In genomic region chr8:71282621-71283020, GRCm38 (mm10) we compare ENCODE assay signal across 10 mouse cellular contexts. TPM values are rescaled to one million over a fixed set of nuclear protein-coding genes. Genes with fewer than 3 reads are reported as not detected.
DNase-seq lines count a peak whose midpoint lies in the region; ATAC-seq and TF ChIP-seq lines count a peak whose summit lies in the region.
"Had no signal": no experiment of that assay in that cellular context is flagged by ENCODE, and none has a peak within 500 bp of the region (broad histone marks: within the 10 kb centered on the region; RNA-seq: fewer than 3 reads in every experiment).

No protein-coding gene starts in this region.

- peak overlapping the region; percentile 86 for H3K27ac ChIP-seq in heart, embryonic 16.5 days (ENCODE audit: low read length)
- H3K27ac ChIP-seq in lung, postnatal 0 days (ENCODE audit: low read length) = no peak overlapping the region
- no peak overlapping the region for H3K27ac ChIP-seq in midbrain, embryonic 16.5 days (ENCODE audit: low read length)
- H3K27ac ChIP-seq: forebrain, embryonic 13.5 days had no signal

- no peak overlapping the region for H3K4me3 ChIP-seq in heart, embryonic 16.5 days (ENCODE audit: low read length)
- H3K4me3 ChIP-seq in lung, postnatal 0 days (ENCODE audit: low read depth, low read length) = no peak overlapping the region
- no peak overlapping the region for H3K4me3 ChIP-seq in midbrain, embryonic 16.5 days (ENCODE audit: low read depth, low read length)
- H3K4me3 ChIP-seq: forebrain, embryonic 13.5 days had no signal

- H3K9ac ChIP-seq in heart, embryonic 16.5 days (ENCODE audit: low read length) = peak overlapping the region; percentile 49; the same call in 1 of the 2 replicates
- H3K9ac ChIP-seq in lung, postnatal 0 days (replicated peaks; ENCODE audit: low read depth) = no peak overlapping the region
- no peak overlapping the region for H3K9ac ChIP-seq in midbrain, embryonic 16.5 days (ENCODE audit: low read depth, low read length)
- H3K9ac ChIP-seq: forebrain, embryonic 13.5 days had no signal

- no peaks in the 10 kb centered on the region for H3K9me3 ChIP-seq in heart, embryonic 16.5 days (replicated peaks; ENCODE audit: control insufficient read depth, low read length)
- no peaks in the 10 kb centered on the region for H3K9me3 ChIP-seq in lung, postnatal 0 days (ENCODE audit: low read length)
- H3K9me3 ChIP-seq in midbrain, embryonic 16.5 days (replicated peaks; ENCODE audit: control insufficient read depth, low read length, poor library complexity, severe bottlenecking) = no peaks in the 10 kb centered on the region
- H3K9me3 ChIP-seq: forebrain, embryonic 13.5 days had no signal

- H3K27me3 ChIP-seq in heart, embryonic 16.5 days (ENCODE audit: control insufficient read depth, insufficient read depth, low read length) = no peaks in the 10 kb centered on the region
- no peaks in the 10 kb centered on the region for H3K27me3 ChIP-seq in lung, postnatal 0 days (replicated peaks; ENCODE audit: insufficient read depth, low read length)
- H3K27me3 ChIP-seq in midbrain, embryonic 16.5 days (ENCODE audit: control insufficient read depth, insufficient read depth, low read depth, low read length) = no peaks in the 10 kb centered on the region
- H3K27me3 ChIP-seq: forebrain, embryonic 13.5 days had no signal

- no peak for TF ChIP-seq CTCF in lung, postnatal 0 days (IDR thresholded peaks at IDR 0.05)

- peaks cover 35% of the 10 kb centered on the region for H3K4me1 ChIP-seq in heart, embryonic 16.5 days (ENCODE audit: control insufficient read depth, insufficient read depth, low read length)
- no peaks in the 10 kb centered on the region for H3K4me1 ChIP-seq in lung, postnatal 0 days (ENCODE audit: insufficient read depth, low read depth, low read length)
- H3K4me1 ChIP-seq in midbrain, embryonic 16.5 days (ENCODE audit: control insufficient read depth, insufficient read depth, low read length) = no peaks in the 10 kb centered on the region
- H3K4me1 ChIP-seq: forebrain, embryonic 13.5 days had no signal

- peak; percentile 91 for DNase-seq in Muller cell, postnatal 12 days (ENCODE audit: inconsistent ontology term)
- peak; percentile 34 for DNase-seq in brain, adult 2 months (ENCODE audit: low read depth, low spot score)
- DNase-seq in lung, postnatal 0 days (ENCODE audit: low spot score) = peak; percentile 24
- DNase-seq in embryo, embryonic 10.5 days (ENCODE audit: low spot score) = no peak
- DNase-seq: cerebellum, postnatal 36 days had no signal

- peak overlapping the region; percentile 31; the same call in 1 of the 2 replicates for H3K4me2 ChIP-seq in heart, embryonic 16.5 days (ENCODE audit: low read depth, low read length)
- H3K4me2 ChIP-seq in lung, postnatal 0 days (replicated peaks; ENCODE audit: low read depth, low read length) = no peak overlapping the region
- no peak overlapping the region for H3K4me2 ChIP-seq in midbrain, embryonic 16.5 days (ENCODE audit: low read length)
- H3K4me2 ChIP-seq: forebrain, embryonic 13.5 days had no signal

- H3K36me3 ChIP-seq in heart, embryonic 16.5 days (ENCODE audit: control insufficient read depth, insufficient read depth) = no peaks in the 10 kb centered on the region
- no peaks in the 10 kb centered on the region for H3K36me3 ChIP-seq in lung, postnatal 0 days (ENCODE audit: insufficient read depth, low read length)
- no peaks in the 10 kb centered on the region for H3K36me3 ChIP-seq in midbrain, embryonic 16.5 days (ENCODE audit: control insufficient read depth, insufficient read depth, low read length)

- peak; percentile 79 for ATAC-seq in heart, embryonic 16.5 days (replicated peaks; ENCODE audit: extremely low read depth, insufficient read depth, low FRiP score)
- peak; percentile 82 for ATAC-seq in lung, postnatal 0 days
- no peak for ATAC-seq in monocyte, adult 5-6 weeks (replicated peaks; ENCODE audit: insufficient number of reproducible peaks, low FRiP score, low TSS enrichment, poor library complexity, severe bottlenecking)
- no peak for ATAC-seq in midbrain, embryonic 16.5 days
- ATAC-seq: forebrain, embryonic 13.5 days; inflammation-experienced regulatory T-cells, adult 6 months had no signal

- TF ChIP-seq EP300 in lung, postnatal 0 days (IDR thresholded peaks at IDR 0.05) = no peak

- WGBS in heart, embryonic 16.5 days = 34% methylated on average over 5 of the region's 5 CpGs
- 47% methylated on average over 5 of the region's 5 CpGs for WGBS in lung, postnatal 0 days
- WGBS in midbrain, embryonic 16.5 days = 75% methylated on average over 5 of the region's 5 CpGs

RNA-seq across cellular contexts. Expression of gene Haus8, which starts 9.9 kb away (rescaled TPM):
- 125 and 130 TPM in 2 replicates for polyA plus RNA-seq in heart, embryonic 16.5 days (2015; fragmentation: Nextera tagmentation; extraction: Ambion mirVana)
- 13.5 and 18.9 TPM in 2 replicates for polyA plus RNA-seq in lung, postnatal 0 days (2015; fragmentation: Nextera tagmentation; extraction: Ambion mirVana)
- total RNA-seq in monocyte, adult 5-6 weeks (2017) = 45.5 to 77.0 TPM (median 73.5 TPM) in 3 replicates
- 65.7 and 67.9 TPM in 2 replicates for polyA plus RNA-seq in midbrain, embryonic 16.5 days (2015; fragmentation: Nextera tagmentation; extraction: Ambion mirVana)

RNA-seq across cellular contexts. Expression of gene Myo9b, which starts 10.1 kb away (rescaled TPM):
- polyA plus RNA-seq in heart, embryonic 16.5 days (2015; fragmentation: Nextera tagmentation; extraction: Ambion mirVana) = 12.6 and 16.6 TPM in 2 replicates
- 9.1 and 9.6 TPM in 2 replicates for polyA plus RNA-seq in lung, postnatal 0 days (2015; fragmentation: Nextera tagmentation; extraction: Ambion mirVana)
- 71.0 to 99.2 TPM (median 72.2 TPM) in 3 replicates for total RNA-seq in monocyte, adult 5-6 weeks (2017)
- polyA plus RNA-seq in midbrain, embryonic 16.5 days (2015; fragmentation: Nextera tagmentation; extraction: Ambion mirVana) = 15.5 and 17.2 TPM in 2 replicates

Comparison
In these comparisons a context has a peak if more than half of its experiments do, and no peak if none do; other contexts are left out.
1. ATAC-seq: peak in heart, embryonic 16.5 days (single experiment) and lung, postnatal 0 days (single experiment); none in monocyte, adult 5-6 weeks (single experiment) and midbrain, embryonic 16.5 days (single experiment).